Mouse (Mus musculus) heart, embryonic 14.5 days (tissue): ENCODE measurements at regions not wholly inside any gene's neighbourhood (a gene's known extent, or its start where the extent isn't known, plus 50 kb on each side); places are given as distances from the start of the nearest gene placed in this dataset.

Experiments
- ATAC-seq: fragments of 200-750 bp; cut with Nextera tagmentation; 2 replicates; pipeline ENCODE4 v1.8.0; 2017; ENCODE audit warnings: low read depth, moderate TSS enrichment; ENCODE audit not compliant: insufficient number of reproducible peaks, insufficient read depth, low FRiP score
- H3K27ac ChIP-seq, 2 experiments: fragments of 200-500 bp in 1 of 2; fragments of 300-500 bp in 1 of 2; sonication (generic) in 1 of 2; replicated peaks in 1 of 2; 2 replicates each; pipeline ENCODE4 v1.5.1; 2012 to 2014; ENCODE audit warnings: low read depth in 2 of 2, low read length in 2 of 2, control low read depth in 1 of 2, mild to moderate bottlenecking in 1 of 2, mixed read lengths in 1 of 2; ENCODE audit not compliant: control insufficient read depth in 1 of 2, insufficient read depth in 1 of 2
- H3K27me3 ChIP-seq: fragments of 300-500 bp; sonication (generic); 2 replicates; pipeline ENCODE4 v1.6.1; 2014; ENCODE audit warnings: mild to moderate bottlenecking, low read length, control low read depth; ENCODE audit not compliant: control insufficient read depth, insufficient read depth
- H3K36me3 ChIP-seq: fragments of 300-500 bp; sonication (generic); 2 replicates; pipeline ENCODE4 v1.6.1; 2014; ENCODE audit warnings: mild to moderate bottlenecking, control low read depth, low read length, mixed read lengths; ENCODE audit not compliant: control insufficient read depth, insufficient read depth
- H3K4me1 ChIP-seq, 2 experiments: fragments of 200-500 bp in 1 of 2; fragments of 300-500 bp in 1 of 2; sonication (generic) in 1 of 2; 2 replicates each; pipeline ENCODE4 v1.6.1; 2012 to 2014; ENCODE audit warnings: low read length in 2 of 2, control low read depth in 1 of 2, mixed read lengths in 1 of 2; ENCODE audit not compliant: control insufficient read depth in 2 of 2, insufficient read depth in 2 of 2
- H3K4me2 ChIP-seq: fragments of 300-500 bp; sonication (generic); 2 replicates; pipeline ENCODE4 v1.6.1; 2014; ENCODE audit warnings: mild to moderate bottlenecking, low read length
- H3K4me3 ChIP-seq, 2 experiments: fragments of 200-500 bp in 1 of 2; fragments of 300-500 bp in 1 of 2; sonication (generic) in 1 of 2; 2 replicates each; pipeline ENCODE4 v1.5.1; 2012 to 2014; ENCODE audit warnings: low read length in 2 of 2, mild to moderate bottlenecking in 2 of 2, control low read depth in 1 of 2, low read depth in 1 of 2, moderate library complexity in 1 of 2; ENCODE audit not compliant: control insufficient read depth in 1 of 2, insufficient read depth in 1 of 2
- H3K9ac ChIP-seq: fragments of 300-500 bp; sonication (generic); 2 replicates; pipeline ENCODE4 v1.6.1; 2014; ENCODE audit warnings: mild to moderate bottlenecking, low read length
- H3K9me3 ChIP-seq: fragments of 300-500 bp; sonication (generic); 2 replicates; pipeline ENCODE4 v1.6.1; 2016; ENCODE audit warnings: low read length, control low read depth; ENCODE audit not compliant: control insufficient read depth
- WGBS: fragments of 180-500 bp; shearing (Covaris S2); extraction: QIAGEN DNeasy Blood & Tissue Kit; methylation state at CpG from one replicate; pipeline ENCODE4 v1.1.7; 2014; 5-methylcytosine and 5-hydroxymethylcytosine counted together

- whole genome bisulfite sequencing = 59% methylated on average over 2 of the region's 2 CpGs
- H3K4me3 ChIP-seq = no peak overlapping the region
- no peak for ATAC-seq
- no peaks in the 10 kb centered on the region for H3K9me3 ChIP-seq
- no peaks in the 10 kb centered on the region for H3K27me3 ChIP-seq
- no peaks in the 10 kb centered on the region for H3K4me1 ChIP-seq
- H3K36me3 ChIP-seq = no peaks in the 10 kb centered on the region
- no peak overlapping the region for H3K4me2 ChIP-seq
- H3K9ac ChIP-seq = no peak overlapping the region
- no peak overlapping the region for H3K27ac ChIP-seq
Measured at GRCm38 (mm10) chr13:37290636-37291035, 54.4 kb upstream of the Ly86 start.

GRCm38 (mm10) chr13:37288993-37289392 lies 56.0 kb upstream of the Ly86 start:
- no peaks in the 10 kb centered on the region for H3K4me1 ChIP-seq
- 46% methylated on average over 1 of the region's 1 CpGs for WGBS
- H3K4me3 ChIP-seq = no peak overlapping the region
- no peak overlapping the region for H3K4me2 ChIP-seq
- ATAC-seq = no peak
- no peaks in the 10 kb centered on the region for H3K36me3 ChIP-seq
- no peaks in the 10 kb centered on the region for H3K27me3 ChIP-seq
- H3K9ac ChIP-seq = no peak overlapping the region
- no peaks in the 10 kb centered on the region for H3K9me3 ChIP-seq
- no peak overlapping the region for H3K27ac ChIP-seq

GRCm38 (mm10) chr13:37282515-37282914 lies 62.5 kb upstream of the Ly86 start:
- WGBS = 59% methylated on average over 5 of the region's 5 CpGs
- no peak overlapping the region for H3K27ac ChIP-seq
- no peaks in the 10 kb centered on the region for H3K9me3 ChIP-seq
- ATAC-seq = no peak
- no peak overlapping the region for H3K4me3 ChIP-seq
- no peak overlapping the region for H3K4me2 ChIP-seq
- H3K4me1 ChIP-seq = no peaks in the 10 kb centered on the region
- H3K9ac ChIP-seq = no peak overlapping the region
- no peaks in the 10 kb centered on the region for H3K27me3 ChIP-seq
- H3K36me3 ChIP-seq = no peaks in the 10 kb centered on the region

- H3K4me1 ChIP-seq = no peaks in the 10 kb centered on the region
- no peak for ATAC-seq
- no peaks in the 10 kb centered on the region for H3K27me3 ChIP-seq
- H3K9ac ChIP-seq = no peak overlapping the region
- no peak overlapping the region for H3K4me2 ChIP-seq
- H3K9me3 ChIP-seq = no peaks in the 10 kb centered on the region
- no peak overlapping the region for H3K27ac ChIP-seq
- H3K36me3 ChIP-seq = no peaks in the 10 kb centered on the region
- 85% methylated on average over 8 of the region's 8 CpGs for whole genome bisulfite sequencing
- H3K4me3 ChIP-seq = no peak overlapping the region
Measured at GRCm38 (mm10) chr13:37279078-37279789, 65.8 kb upstream of the Ly86 start.

GRCm38 (mm10) chr13:37249581-37250461 lies 95.2 kb upstream of the Ly86 start:
- H3K9me3 ChIP-seq = no peaks in the 10 kb centered on the region

GRCm38 (mm10) chr13:37248741-37249140 lies 96.3 kb upstream of the Ly86 start:
- no peak overlapping the region for H3K4me3 ChIP-seq
- ATAC-seq = no peak

More at GRCm38 (mm10) chr13:37249581-37250461, 95.2 kb upstream of the Ly86 start:
- no peak overlapping the region for H3K9ac ChIP-seq
- no peak overlapping the region for H3K4me2 ChIP-seq
- H3K27ac ChIP-seq = no peak overlapping the region
- H3K4me1 ChIP-seq = no peaks in the 10 kb centered on the region
- 68% methylated on average over 14 of the region's 14 CpGs for WGBS
- no peaks in the 10 kb centered on the region for H3K36me3 ChIP-seq
- H3K4me3 ChIP-seq = no peak overlapping the region
- H3K27me3 ChIP-seq = no peaks in the 10 kb centered on the region
- ATAC-seq = no peak

GRCm38 (mm10) chr13:37240048-37240447 lies 105.0 kb upstream of the Ly86 start:
- Histone ChIP-seq H3K4me3 (no peak overlapping the region), H3K9ac (no peak overlapping the region), H3K4me2 (no peak overlapping the region), H3K36me3 (no peaks in the 10 kb centered on the region), H3K27me3 (no peaks in the 10 kb centered on the region), H3K4me1 (no peaks in the 10 kb centered on the region), H3K9me3 (no peaks in the 10 kb centered on the region), H3K27ac (no peak overlapping the region)
- 89% methylated on average over 5 of the region's 5 CpGs for WGBS
- ATAC-seq = no peak

More at GRCm38 (mm10) chr13:37248741-37249140, 96.3 kb upstream of the Ly86 start:
- Histone ChIP-seq H3K9ac (no peak overlapping the region), H3K4me1 (no peaks in the 10 kb centered on the region), H3K4me2 (no peak overlapping the region), H3K9me3 (no peaks in the 10 kb centered on the region), H3K36me3 (no peaks in the 10 kb centered on the region), H3K27ac (no peak overlapping the region), H3K27me3 (no peaks in the 10 kb centered on the region)
- WGBS = 82% methylated on average over 1 of the region's 1 CpGs
